Mouse (Mus musculus): ENCODE results near the gene Rbm25.

Rbm25 gene

GRCm38 (mm10) chr12:83694011-83694410 lies 63.0 kb downstream of the Rbm25 start:
- Histone ChIP-seq H3K27me3 (ENCODE audit: control insufficient read depth, insufficient read depth, low read length, poor library complexity, severe bottlenecking) (no peaks in the 10 kb centered on the region), H3K36me3 (ENCODE audit: control insufficient read depth, insufficient read depth, low read length, poor library complexity, severe bottlenecking) (0 out of 2 replicates have a peak, but pooled peaks cover 3% of the 10 kb centered on the region)
- DNase-seq (ENCODE audit: low read depth, low spot score): no peak

- Histone ChIP-seq H3K36me3 (ENCODE audit: control insufficient read depth, insufficient read depth, low read length, poor library complexity, severe bottlenecking) (0 out of 2 replicates have a peak, but pooled peaks cover 3% of the 10 kb centered on the region), H3K27me3 (ENCODE audit: control insufficient read depth, insufficient read depth, low read length, poor library complexity, severe bottlenecking) (no peaks in the 10 kb centered on the region)
- no peak for DNase-seq (ENCODE audit: low read depth, low spot score)
Measured at GRCm38 (mm10) chr12:83694669-83695068, 63.6 kb downstream of the Rbm25 start.

- peaks cover 3% of the 10 kb centered on the region; the same call in 1 of the 2 replicates for H3K36me3 ChIP-seq (ENCODE audit: control insufficient read depth, insufficient read depth, low read length, poor library complexity, severe bottlenecking)
- no peak for DNase-seq (ENCODE audit: low read depth, low spot score)
- H3K27me3 ChIP-seq (ENCODE audit: control insufficient read depth, insufficient read depth, low read length, poor library complexity, severe bottlenecking): no peaks in the 10 kb centered on the region
Measured at GRCm38 (mm10) chr12:83698637-83699036, 67.6 kb downstream of the Rbm25 start.

DNA sequence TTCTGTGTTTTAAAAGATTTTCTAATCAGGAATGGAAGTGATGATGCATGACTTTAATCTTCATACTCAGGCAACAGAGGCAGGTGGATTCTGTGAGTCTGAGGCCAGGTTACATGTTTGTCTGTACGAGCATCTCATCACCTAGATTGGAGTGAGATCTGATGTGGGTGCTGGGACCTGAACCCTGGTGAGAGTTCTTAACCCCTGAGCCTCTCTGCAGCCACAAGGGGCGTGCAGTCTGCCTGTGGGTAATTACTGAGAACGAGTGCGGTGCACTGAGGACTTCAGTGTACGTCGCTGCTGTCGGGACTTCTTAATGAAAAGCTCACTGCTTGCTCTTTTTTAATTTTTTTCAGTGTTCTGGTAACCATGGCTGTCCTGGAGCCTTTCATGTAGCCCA lies 70.6 kb downstream of the Rbm25 start:
- DNase-seq (ENCODE audit: low read depth, low spot score): no peak
- Histone ChIP-seq H3K27me3 (ENCODE audit: control insufficient read depth, insufficient read depth, low read length, poor library complexity, severe bottlenecking) (no peaks in the 10 kb centered on the region), H3K36me3 (ENCODE audit: control insufficient read depth, insufficient read depth, low read length, poor library complexity, severe bottlenecking) (peaks cover 3% of the 10 kb centered on the region; the same call in 1 of the 2 replicates)

- DNase-seq (ENCODE audit: low read depth, low spot score): no peak
- H3K27me3 ChIP-seq (ENCODE audit: control insufficient read depth, insufficient read depth, low read length, poor library complexity, severe bottlenecking): no peaks in the 10 kb centered on the region
Measured at GRCm38 (mm10) chr12:83702796-83703195, 71.8 kb downstream of the Rbm25 start.

DNA sequence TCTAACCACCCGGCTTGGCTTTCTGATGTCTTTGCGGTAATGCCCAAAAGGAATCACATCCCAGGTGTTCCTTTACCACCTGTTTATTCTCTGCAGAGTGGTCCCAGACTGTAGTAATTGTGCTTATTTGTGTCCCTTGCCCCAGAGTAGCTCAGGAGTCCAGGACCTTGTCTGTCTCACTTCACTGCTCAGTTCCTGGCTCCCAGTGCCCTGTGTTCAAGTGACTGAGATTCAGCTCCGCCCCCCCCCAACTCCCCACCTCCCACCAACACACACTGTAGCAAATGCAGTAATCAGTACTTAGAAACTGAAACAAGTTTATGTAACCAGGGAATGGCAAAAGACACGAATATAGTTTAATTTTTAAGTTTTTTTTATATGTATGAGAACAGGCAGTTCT lies 75.9 kb downstream of the Rbm25 start:
- Histone ChIP-seq H3K27me3 (ENCODE audit: control insufficient read depth, insufficient read depth, low read length, poor library complexity, severe bottlenecking) (no peaks in the 10 kb centered on the region), H3K36me3 (ENCODE audit: control insufficient read depth, insufficient read depth, low read length, poor library complexity, severe bottlenecking) (peaks cover 11% of the 10 kb centered on the region; the same call in 1 of the 2 replicates)
- no peak for DNase-seq (ENCODE audit: low read depth, low spot score)

More at GRCm38 (mm10) chr12:83702796-83703195, 71.8 kb downstream of the Rbm25 start:
- H3K36me3 ChIP-seq (ENCODE audit: control insufficient read depth, insufficient read depth, low read length, poor library complexity, severe bottlenecking): peaks cover 5% of the 10 kb centered on the region; the same call in 1 of the 2 replicates

GRCm38 (mm10) chr12:83708160-83709092 lies 77.4 kb downstream of the Rbm25 start:
- no peaks in the 10 kb centered on the region for H3K27me3 ChIP-seq (ENCODE audit: control insufficient read depth, insufficient read depth, low read length, poor library complexity, severe bottlenecking)
- H3K36me3 ChIP-seq (ENCODE audit: control insufficient read depth, insufficient read depth, low read length, poor library complexity, severe bottlenecking): peaks cover 11% of the 10 kb centered on the region; the same call in 1 of the 2 replicates
- DNase-seq (ENCODE audit: low read depth, low spot score): no peak

GRCm38 (mm10) chr12:83709934-83710333 lies 78.9 kb downstream of the Rbm25 start:
- Histone ChIP-seq H3K27me3 (ENCODE audit: control insufficient read depth, insufficient read depth, low read length, poor library complexity, severe bottlenecking) (no peaks in the 10 kb centered on the region), H3K36me3 (ENCODE audit: control insufficient read depth, insufficient read depth, low read length, poor library complexity, severe bottlenecking) (peaks cover 16% of the 10 kb centered on the region)
- no peak for DNase-seq (ENCODE audit: low read depth, low spot score)

DNA sequence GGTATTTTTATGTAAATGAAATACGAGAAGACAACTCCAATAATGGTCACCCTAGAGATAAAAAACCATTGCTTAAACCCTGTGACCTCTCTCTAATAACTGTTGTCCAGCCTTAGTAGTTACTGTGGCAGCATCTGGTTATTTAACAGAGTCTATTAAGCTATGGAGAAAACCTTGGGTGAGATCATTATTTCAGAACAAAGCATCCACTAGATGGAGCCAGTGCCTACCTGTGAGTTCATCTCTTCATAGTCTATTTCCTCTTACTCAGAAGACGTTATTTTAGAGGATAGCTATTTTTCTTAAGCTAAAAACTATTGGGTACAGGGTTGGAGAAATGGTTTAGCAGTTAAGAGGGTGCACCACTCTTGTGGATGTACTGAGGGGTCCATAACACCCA lies 82.7 kb downstream of the Rbm25 start:
- Histone ChIP-seq H3K27me3 (ENCODE audit: control insufficient read depth, insufficient read depth, low read length, poor library complexity, severe bottlenecking) (no peaks in the 10 kb centered on the region), H3K36me3 (ENCODE audit: control insufficient read depth, insufficient read depth, low read length, poor library complexity, severe bottlenecking) (peaks cover 19% of the 10 kb centered on the region)
- DNase-seq (ENCODE audit: low read depth, low spot score): peak; percentile 71

GRCm38 (mm10) chr12:83716416-83717184 lies 85.6 kb downstream of the Rbm25 start:
- Histone ChIP-seq H3K36me3 (ENCODE audit: control insufficient read depth, insufficient read depth, low read length, poor library complexity, severe bottlenecking) (peaks cover 19% of the 10 kb centered on the region), H3K27me3 (ENCODE audit: control insufficient read depth, insufficient read depth, low read length, poor library complexity, severe bottlenecking) (no peaks in the 10 kb centered on the region)
- no peak for DNase-seq (ENCODE audit: low read depth, low spot score)

DNA sequence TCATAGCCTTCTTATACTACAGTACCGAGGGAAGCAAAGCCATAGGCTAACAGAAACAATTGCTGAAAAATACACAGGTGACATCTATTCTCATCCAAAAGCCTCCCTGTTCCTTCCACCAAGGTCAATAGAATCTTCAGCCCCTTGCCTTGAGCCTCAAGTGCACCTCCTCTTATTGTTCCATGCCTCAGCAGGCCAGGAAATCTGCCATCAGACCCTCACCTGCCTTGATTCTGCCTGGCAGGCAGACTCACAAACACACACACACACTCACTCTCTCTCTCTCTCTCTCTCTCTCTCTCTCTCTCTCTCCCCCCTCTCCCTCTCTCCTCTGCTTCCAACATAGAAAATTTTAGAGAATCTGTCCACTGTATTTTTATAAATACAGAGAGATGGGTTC lies 88.4 kb downstream of the Rbm25 start:
- peaks cover 20% of the 10 kb centered on the region for H3K36me3 ChIP-seq (ENCODE audit: control insufficient read depth, insufficient read depth, low read length, poor library complexity, severe bottlenecking)
- DNase-seq (ENCODE audit: low read depth, low spot score): no peak
- H3K27me3 ChIP-seq (ENCODE audit: control insufficient read depth, insufficient read depth, low read length, poor library complexity, severe bottlenecking): no peaks in the 10 kb centered on the region

DNA sequence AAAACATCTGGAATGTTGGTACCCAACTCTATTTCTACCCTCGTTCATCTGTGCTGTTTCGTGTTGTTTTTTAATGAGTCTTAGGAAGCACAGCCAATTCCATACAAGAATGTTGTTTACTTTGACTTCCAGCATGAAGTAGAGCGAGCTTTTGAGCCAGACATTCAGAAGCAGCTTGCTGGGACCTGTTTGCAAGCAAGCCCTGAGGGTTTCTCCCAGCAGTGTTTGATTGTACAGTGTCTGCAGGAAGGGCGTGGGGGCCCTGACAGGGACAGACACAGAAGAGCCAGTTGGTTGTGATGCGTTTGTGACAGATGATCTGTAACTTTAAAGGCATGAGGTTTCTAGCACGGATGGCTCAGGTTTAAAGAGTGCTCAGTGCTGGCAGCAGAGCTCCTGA lies 90.2 kb downstream of the Rbm25 start:
- no peak for DNase-seq (ENCODE audit: low read depth, low spot score)
- H3K36me3 ChIP-seq (ENCODE audit: control insufficient read depth, insufficient read depth, low read length, poor library complexity, severe bottlenecking): peaks cover 17% of the 10 kb centered on the region
- H3K27me3 ChIP-seq (ENCODE audit: control insufficient read depth, insufficient read depth, low read length, poor library complexity, severe bottlenecking): no peaks in the 10 kb centered on the region

- peaks cover 19% of the 10 kb centered on the region for H3K36me3 ChIP-seq (ENCODE audit: control insufficient read depth, insufficient read depth, low read length, poor library complexity, severe bottlenecking)
- DNase-seq (ENCODE audit: low read depth, low spot score): peak; percentile 18
- no peaks in the 10 kb centered on the region for H3K27me3 ChIP-seq (ENCODE audit: control insufficient read depth, insufficient read depth, low read length, poor library complexity, severe bottlenecking)
Measured at GRCm38 (mm10) chr12:83723037-83723436, 92.0 kb downstream of the Rbm25 start.

DNA sequence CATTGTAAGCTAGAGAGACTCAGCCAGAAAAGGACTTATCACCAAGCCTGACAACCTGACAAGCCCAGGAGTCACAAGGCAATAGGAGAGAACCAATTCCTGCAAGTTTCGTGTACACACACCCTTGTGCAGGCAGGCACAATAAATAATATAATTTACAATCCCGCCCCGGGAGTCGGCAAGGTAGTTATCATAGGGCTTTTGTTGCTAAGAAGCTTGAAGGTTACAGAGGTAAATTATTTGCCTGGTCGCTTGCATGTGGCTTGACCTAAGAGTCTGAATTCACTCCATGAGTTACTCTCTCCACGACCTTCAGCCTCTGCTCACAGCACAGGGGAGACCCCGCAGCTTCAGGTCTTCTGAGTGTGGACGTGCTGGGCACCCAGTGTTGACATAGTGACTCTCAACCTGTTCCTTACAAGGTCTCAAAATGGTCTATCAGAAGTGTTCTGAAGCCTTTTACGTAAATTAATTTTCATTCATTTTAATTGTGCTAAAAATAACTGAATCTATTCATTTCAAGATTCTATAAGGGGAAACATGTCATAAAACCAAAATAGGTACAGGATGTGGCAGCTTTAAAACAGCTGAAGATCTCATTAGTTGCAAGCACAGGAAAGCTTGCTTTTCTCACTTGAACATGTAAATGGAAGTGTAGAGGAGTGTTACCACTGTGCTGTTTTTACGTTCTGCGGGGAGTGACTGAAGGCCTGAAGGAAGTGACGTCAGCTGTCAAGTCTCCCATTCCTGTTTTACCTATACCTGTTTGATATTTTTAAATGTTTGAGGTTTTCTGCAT lies 95.7 kb downstream of the Rbm25 start:
- peak; percentile 25 for DNase-seq (ENCODE audit: low read depth, low spot score)
- H3K36me3 ChIP-seq (ENCODE audit: control insufficient read depth, insufficient read depth, low read length, poor library complexity, severe bottlenecking): peaks cover 25% of the 10 kb centered on the region
- no peaks in the 10 kb centered on the region for H3K27me3 ChIP-seq (ENCODE audit: control insufficient read depth, insufficient read depth, low read length, poor library complexity, severe bottlenecking)

Measured in splenic B cell, adult 2 months (primary cell).